Mouse (Mus musculus) gastrocnemius, postnatal 14 days (tissue): Measurements from ENCODE around the gene Cnpy4. TPM values are rescaled to one million over a fixed set of nuclear protein-coding genes. Genes with fewer than 3 reads are reported as not detected.

ENCODE experiments used
- DNase-seq: peaks from one replicate; pipeline ENCODE4 v3.0.0; 2021; ENCODE audit warnings: mixed read lengths
- intact Hi-C: fragments of 180-260 bp; cut with DNase I; formaldehyde crosslinking; loops from one replicate; pipeline ENCODE4 v1.15.1; 2025; ENCODE audit warnings: low total_unique reads
- long read RNA-seq, 2 experiments: library from polyadenylated mRNA; stranded (forward); transcript quantifications; one replicate each; pipeline ENCODE4 v2.0.0; 2021
- total RNA-seq, 2 experiments: library from RNA; stranded (reverse); gene quantifications; 2 replicates each; pipeline ENCODE4 v1.2.3; 2021

Gene Cnpy4
- total RNA-seq, result 1 to 10 TPM; 6.4 to 7.2 TPM
- long read RNA-seq, experiment 1, transcript Cnpy4-202 (6 exons, 1,855 nt), result major isoform, 5 of 5 reads
- long read RNA-seq, experiment 1, partial matches to known transcripts, result 0 of 5 reads
- long read RNA-seq, experiment 1, other reads (novel, unspliced or antisense), result 0 of 5 reads
- long read RNA-seq, experiment 2, transcript Cnpy4-202 (6 exons, 1,855 nt), result major isoform, 6 of 6 reads
- long read RNA-seq, experiment 2, partial matches to known transcripts, result 0 of 6 reads
- long read RNA-seq, experiment 2, other reads (novel, unspliced or antisense), result 0 of 6 reads

DNA sequence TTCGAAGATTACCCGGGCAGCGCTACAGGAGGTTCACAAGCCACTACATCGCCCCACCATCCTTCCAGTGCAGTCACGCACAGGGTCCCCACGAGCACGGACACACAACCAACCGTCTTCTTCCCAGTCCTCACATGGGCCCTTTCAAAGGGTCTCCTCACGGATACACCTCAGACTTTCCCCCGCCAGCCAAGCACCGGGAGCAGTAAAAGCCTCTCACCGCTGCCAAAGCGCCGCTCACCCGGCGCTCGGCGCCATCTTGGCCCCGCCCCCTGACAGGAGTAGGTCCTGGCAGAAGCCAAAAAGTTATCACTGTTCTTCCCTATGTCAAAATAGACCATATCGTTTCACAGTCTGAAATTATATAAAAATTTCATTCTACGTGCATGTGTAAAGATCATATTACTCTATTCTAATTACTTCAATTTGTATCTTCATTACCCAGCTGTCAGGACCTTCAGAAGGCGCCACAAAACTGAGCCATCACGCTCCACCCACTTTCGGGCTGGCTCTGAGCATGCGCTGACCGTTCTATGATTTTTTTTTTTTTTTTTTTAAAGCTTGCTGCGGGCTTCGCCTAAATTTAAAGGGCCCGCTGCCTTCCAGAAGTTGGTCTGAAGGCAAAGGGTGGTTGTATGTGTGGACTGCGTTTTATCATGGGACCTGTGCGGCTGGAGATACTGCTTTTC is at the start of gene Cnpy4, which contains the start of gene Taf6:
Gene Cnpy4 (plus strand): TSS at position 536 of the 689 bp plus-strand sequence.
Gene Taf6 (minus strand): TSS at position 502 of the 689 bp plus-strand sequence.
- intact Hi-C loops, result no loop called here
- peak; percentile 80 for DNase-seq

DNA sequence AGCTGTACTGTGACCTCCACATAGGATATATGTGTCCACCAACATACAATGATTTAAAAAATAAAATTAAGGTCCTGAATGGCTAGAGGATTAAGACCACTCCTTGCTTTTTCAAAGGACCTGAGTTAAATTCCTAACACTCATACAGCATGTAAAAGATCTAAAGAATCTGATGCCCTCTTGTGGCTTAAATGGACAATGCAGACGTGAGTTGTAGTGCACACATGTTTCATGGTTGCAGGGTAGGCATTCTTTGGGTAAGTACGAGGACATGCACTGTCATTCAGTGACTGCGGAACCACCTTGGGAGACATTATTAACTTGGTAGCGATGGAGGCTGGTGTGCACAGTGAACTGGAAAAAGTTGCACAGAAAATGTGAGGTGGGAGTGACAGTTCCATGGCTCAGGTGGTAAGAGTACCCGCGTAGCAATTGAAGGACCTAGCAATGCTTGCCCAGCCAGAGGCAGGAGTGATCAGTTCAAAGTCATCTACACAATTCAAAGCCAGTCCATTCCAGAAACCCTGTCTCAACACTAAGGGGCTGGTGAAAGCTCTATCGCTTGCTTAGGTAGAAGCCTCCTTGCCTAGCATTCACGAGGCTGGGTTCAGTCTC is 49.2 kb upstream of the Cnpy4 start:
- DNase-seq, result no peak
- intact Hi-C loops, result loop anchor here (10.0 kb wide), 1 partner anchor 243 kb away; no protein-coding TSS in a partner anchor

- no peak for DNase-seq
- intact Hi-C loops, result loop anchor here (10.0 kb wide), 1 partner anchor 244 kb away; no protein-coding TSS in a partner anchor
Observed at GRCm38 (mm10) chr5:138138585-138138984, 48.7 kb upstream of the Cnpy4 start.

GRCm38 (mm10) chr5:138154390-138154789 is 32.9 kb upstream of the Cnpy4 start:
- intact Hi-C loops, result no loop called here
- DNase-seq, result no peak

DNA sequence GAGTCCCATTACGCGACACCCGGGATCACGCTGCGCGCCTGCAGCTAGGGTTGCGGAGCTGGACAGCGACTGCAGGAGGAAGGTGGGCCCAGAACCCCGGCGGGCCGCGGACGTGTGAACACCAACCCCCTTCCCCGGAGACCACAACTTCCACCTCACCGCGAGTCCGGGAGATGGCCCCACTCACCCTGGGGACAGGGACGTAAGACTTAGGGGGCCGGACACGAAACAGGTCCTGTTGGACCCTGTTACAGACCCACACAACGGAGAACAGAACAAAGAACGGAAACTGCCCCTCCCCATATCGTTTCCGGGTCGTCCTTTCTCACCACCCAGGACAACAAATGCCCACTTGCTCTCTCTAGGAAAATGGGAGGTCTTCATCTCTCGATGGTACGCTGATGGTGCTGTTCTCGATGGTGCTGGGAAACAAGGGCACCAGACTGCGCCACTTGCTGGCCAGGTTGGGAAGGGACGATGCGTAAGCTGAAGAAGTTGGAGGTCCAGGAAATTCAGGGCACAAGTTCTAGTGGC is 31.8 kb upstream of the Cnpy4 start, which contains the start of gene Zfp113:
Gene Zfp113 (minus strand): TSS at position 302 of the 534 bp plus-strand sequence.
- intact Hi-C loops, result no loop called here
- peak; percentile 81 for DNase-seq

GRCm38 (mm10) chr5:138160224-138160762 is 27.0 kb upstream of the Cnpy4 start:
- no peak for DNase-seq
- intact Hi-C loops, result no loop called here

DNA sequence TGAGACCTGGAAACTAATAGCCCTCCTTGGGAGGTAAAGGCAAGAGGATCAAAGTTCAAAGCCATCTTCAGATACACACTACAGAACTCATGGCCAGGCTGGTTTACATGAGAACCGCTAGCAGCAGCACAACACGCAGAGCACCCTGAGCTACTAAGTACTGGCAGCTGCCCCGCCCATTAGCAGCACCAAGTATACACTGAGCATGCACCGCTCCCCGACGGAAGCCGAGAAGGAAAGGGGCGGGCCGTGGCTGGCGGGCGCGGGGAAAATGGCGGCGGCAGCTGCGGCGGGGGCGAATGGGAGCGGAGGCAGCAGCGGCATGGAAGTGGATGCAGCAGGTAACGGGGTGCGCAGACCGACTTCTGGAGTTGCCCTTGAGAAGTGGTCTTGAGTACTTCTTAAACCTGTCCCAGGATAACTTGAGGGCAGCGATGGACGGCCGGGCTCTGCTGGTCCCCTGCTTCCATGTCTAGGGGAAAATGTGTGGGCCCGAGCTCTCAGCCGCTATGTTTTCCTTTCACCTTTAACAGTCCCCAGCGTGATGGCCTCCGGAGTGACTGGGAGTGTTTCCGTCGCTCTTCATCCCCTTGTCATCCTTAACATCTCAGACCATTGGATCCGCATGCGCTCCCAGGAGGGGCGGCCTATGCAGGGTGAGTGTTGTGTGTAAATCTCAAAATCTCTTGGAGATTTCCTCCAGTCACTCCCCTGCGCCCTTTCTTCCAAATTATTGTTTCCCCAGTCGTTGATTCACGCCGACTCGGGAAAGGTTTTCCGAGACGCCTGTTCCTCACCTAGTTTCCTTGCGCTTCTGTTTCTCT is 26.2 kb upstream of the Cnpy4 start, which contains the start of gene Cops6:
Gene Cops6 (plus strand): TSS at position 230 of the 824 bp plus-strand sequence.
- intact Hi-C loops, result no loop called here
- peak; percentile 96 for DNase-seq

GRCm38 (mm10) chr5:138163046-138163445 is 24.2 kb upstream of the Cnpy4 start:
- intact Hi-C loops, result no loop called here
- no peak for DNase-seq

DNA sequence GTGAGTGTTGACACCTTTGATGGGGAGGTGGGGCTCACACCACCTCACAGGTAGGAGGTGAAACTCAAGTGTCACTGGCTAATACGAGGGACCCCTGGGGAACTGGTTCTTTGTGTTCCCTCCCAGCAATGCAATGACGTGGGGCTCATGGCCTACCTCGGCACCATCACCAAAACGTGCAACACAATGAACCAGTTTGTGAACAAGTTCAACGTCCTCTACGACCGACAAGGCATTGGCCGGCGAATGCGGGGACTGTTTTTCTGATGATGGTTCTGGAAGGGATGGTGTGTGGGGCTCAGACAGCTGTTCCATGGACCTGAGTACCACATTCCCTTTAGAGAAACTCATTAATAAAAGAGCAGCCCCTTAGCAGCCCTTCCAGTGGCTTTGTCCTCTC is 23.7 kb upstream of the Cnpy4 start:
- intact Hi-C loops, result no loop called here
- no peak for DNase-seq

DNA sequence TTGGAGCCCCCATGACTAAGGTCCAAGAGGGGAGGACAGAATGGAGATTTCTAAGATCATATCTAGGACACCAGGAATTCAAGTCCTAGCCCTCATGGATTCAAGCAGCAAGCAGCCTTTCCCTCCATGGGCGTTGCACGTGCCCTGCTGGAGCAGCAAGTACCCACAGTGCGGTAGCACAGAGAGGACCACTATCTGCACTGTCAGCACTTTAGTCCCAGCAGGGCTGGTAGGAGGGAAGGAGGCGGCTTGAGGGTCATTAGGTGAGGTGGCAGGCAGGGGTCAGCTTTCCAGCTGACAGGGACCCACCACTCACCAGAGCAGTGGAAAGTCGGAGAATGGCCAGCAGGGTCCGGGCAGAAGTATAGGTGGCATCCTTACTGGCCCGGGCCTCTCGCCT is 21.7 kb upstream of the Cnpy4 start:
- intact Hi-C loops, result no loop called here
- no peak for DNase-seq

GRCm38 (mm10) chr5:138170936-138171561 is 16.2 kb upstream of the Cnpy4 start:
- intact Hi-C loops, result no loop called here

GRCm38 (mm10) chr5:138171695-138172491 is 15.4 kb upstream of the Cnpy4 start, which contains the start of the genes Ap4m1 and Mcm7:
Ap4m1 (plus strand) TSS chr5:138172002.
Mcm7 (minus strand) TSS chr5:138172422.
- DNase-seq, result peak; percentile 98
- intact Hi-C loops, result no loop called here

More at GRCm38 (mm10) chr5:138170936-138171561, 16.2 kb upstream of the Cnpy4 start:
- DNase-seq, result peak; percentile 97

DNA sequence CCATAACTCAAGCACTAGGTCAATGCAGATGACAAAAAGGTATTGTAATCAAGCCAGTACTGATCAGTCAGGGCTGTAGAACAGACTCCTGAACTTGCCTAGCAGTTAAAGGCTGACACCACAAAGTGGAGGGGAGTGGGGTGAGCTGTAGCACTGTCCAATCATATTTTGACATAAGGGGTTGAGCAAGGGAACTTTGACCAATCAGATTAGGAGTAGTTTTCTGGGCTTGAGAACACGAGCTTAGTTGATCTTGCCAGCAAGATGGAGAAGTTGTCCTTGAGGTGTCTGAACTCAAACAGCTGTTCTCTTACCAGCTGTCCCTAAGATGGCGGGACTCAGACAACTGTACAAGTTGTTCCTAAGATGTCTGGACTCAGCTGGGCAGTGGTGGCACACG is 14.1 kb upstream of the Cnpy4 start:
- DNase-seq, result no peak
- intact Hi-C loops, result no loop called here

DNA sequence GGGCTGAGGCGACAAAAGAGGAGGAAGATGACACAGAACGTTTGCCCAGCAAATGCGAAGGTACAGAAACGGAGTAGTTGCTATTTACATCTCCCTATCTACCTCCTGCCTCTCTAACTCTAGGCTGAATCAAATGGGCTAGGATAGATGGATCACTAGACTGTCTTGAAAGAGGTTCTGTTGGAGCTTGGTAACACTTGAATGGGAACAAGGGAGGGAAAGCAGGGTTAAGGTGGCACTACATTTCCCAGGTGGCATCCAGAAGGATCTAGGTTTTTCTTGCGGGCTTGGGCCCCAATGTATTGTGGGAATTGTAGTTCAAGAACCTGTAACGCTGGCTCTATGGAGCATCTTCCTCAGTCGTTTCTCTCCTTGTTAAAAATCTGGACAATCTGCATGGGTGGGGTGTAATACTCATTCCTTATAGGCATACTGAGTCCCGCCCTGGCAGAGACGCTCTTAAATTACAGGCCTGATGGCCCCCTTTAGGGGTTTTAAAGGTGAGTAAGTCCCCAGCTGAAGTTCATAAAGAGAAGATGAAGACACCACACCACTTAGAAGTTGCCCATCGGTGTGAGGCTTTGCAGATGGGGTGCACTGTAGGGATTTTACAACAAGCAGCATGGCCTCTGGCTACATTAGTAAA is 499 bp downstream of the Cnpy4 start:
- DNase-seq, result peak; percentile 55
- intact Hi-C loops, result no loop called here

DNA sequence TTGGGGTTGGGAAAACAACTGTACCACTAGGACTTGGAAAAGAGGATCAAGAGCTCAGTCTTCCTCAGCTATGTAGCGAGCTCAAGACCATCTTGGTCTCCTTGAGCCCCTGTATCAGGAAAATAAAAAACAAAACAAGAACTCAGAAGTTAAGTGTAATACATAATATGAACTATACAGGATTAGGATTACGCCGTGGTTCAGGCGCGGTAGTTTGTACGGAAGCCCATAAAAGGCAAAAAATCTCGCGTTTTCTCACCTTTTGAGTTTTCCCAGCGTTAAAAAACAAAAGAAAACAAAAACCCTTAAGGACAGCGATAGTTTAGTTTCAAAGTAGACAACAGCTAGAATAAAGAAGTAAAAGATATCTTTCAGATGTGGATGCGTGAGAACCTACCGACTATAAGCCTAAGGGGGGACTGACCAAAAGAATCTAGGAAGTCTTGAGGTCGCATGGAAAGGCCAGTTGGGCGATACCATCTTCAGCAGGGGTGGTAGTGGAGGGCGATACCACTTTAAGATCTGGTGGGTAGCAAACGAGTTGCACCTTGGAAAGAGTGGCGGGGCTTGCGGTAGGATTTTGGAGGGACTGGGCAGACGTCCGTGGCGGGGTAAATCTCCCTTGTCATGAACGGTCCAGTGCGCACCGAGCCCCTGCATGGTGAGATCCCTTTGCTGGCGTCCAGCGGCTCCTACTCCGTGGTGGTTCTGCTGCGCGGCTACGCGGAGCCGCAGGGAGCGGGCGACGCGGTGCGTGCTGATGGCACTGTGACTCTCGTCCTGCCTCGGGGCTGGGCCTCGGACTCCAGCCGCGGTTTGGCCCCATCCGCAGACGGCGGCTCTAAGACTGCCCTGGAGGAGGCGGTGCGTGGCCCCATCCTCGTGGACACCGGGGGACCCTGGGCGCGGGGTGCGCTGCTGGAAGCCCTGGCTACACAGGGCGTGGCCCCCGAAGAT is 6.8 kb downstream of the Cnpy4 start, which contains the start of gene Mblac1:
Gene Mblac1 (plus strand): TSS at position 544 of the 957 bp plus-strand sequence.
- intact Hi-C loops, result no loop called here
- peak; percentile 77 for DNase-seq
